Mouse (Mus musculus) embryonic fibroblast, embryonic 13.5 days (primary cell): ENCODE data around the gene Sat2. TPM values are rescaled to one million over a fixed set of nuclear protein-coding genes. Genes with fewer than 3 reads are reported as not detected.

Experiments
- H3K27ac ChIP-seq: 2 replicates; pipeline ENCODE4 v1.5.1; 2012; ENCODE audit warnings: low read length, control low read depth, inconsistent platforms; ENCODE audit not compliant: insufficient read depth
- H3K4me1 ChIP-seq: 2 replicates; pipeline ENCODE4 v1.6.1; 2011; ENCODE audit warnings: low read length; ENCODE audit not compliant: control insufficient read depth, insufficient read depth
- H3K4me3 ChIP-seq: 2 replicates; pipeline ENCODE4 v1.5.1; 2011; ENCODE audit warnings: mild to moderate bottlenecking, control low read depth, low read length; ENCODE audit not compliant: insufficient read depth
- CTCF ChIP-seq: IDR thresholded peaks from 2 replicates; pipeline ENCODE4 v1.5.1; 2011; ENCODE audit warnings: mild to moderate bottlenecking, control low read depth, low read length, moderate library complexity, borderline replicate concordance; ENCODE audit not compliant: insufficient read depth
- POLR2A ChIP-seq: IDR thresholded peaks from 2 replicates; pipeline ENCODE4 v1.6.1; 2011; ENCODE audit warnings: low read depth, mild to moderate bottlenecking, control low read depth, low read length, moderate library complexity
- polyA plus RNA-seq: library from polyadenylated mRNA; stranded (reverse); fragments of >200 nt; gene quantifications from 2 replicates; pipeline ENCODE4 v1.2.4, GENCODE M21; 2011; ENCODE audit warnings: low read depth; ENCODE audit not compliant: missing spikeins, insufficient read length

The Sat2 gene
- 11.7 and 13.6 TPM in 2 replicates for polyA plus RNA-seq

GRCm38 (mm10) chr11:69621571-69622268 lies at the start of gene Sat2:
Gene Sat2 (plus strand): TSS chr11:69622024.
- TF ChIP-seq CTCF (no peak), POLR2A (peak; percentile 55)
- Histone ChIP-seq H3K27ac (no peak within 1 kb of the TSS), H3K4me1 (peaks cover 2% of the 10 kb centered on the region; the same call in 1 of the 2 replicates)

GRCm38 (mm10) chr11:69575220-69575619 lies 46.6 kb upstream of the Sat2 start:
- TF ChIP-seq POLR2A (no peak), CTCF (no peak)
- peaks cover 8% of the 10 kb centered on the region; the same call in 1 of the 2 replicates for H3K4me1 ChIP-seq
- H3K27ac ChIP-seq, result no peak overlapping the region
- no peak overlapping the region for H3K4me3 ChIP-seq

More at GRCm38 (mm10) chr11:69621571-69622268, at the start of gene Sat2:
- H3K4me3 ChIP-seq, result peak within 1 kb of the TSS; percentile 58

GRCm38 (mm10) chr11:69576307-69576706 lies 45.5 kb upstream of the Sat2 start:
- peaks cover 8% of the 10 kb centered on the region; the same call in 1 of the 2 replicates for H3K4me1 ChIP-seq
- H3K4me3 ChIP-seq, result no peak overlapping the region
- H3K27ac ChIP-seq, result no peak overlapping the region
- no peak for TF ChIP-seq POLR2A
- no peak for TF ChIP-seq CTCF

GRCm38 (mm10) chr11:69578301-69578700 lies 43.5 kb upstream of the Sat2 start:
- H3K27ac ChIP-seq, result no peak overlapping the region
- H3K4me3 ChIP-seq, result peak overlapping the region; percentile 81
- peaks cover 18% of the 10 kb centered on the region for H3K4me1 ChIP-seq
- TF ChIP-seq CTCF (no peak), POLR2A (no peak)

GRCm38 (mm10) chr11:69579128-69580017 lies 42.5 kb upstream of the Sat2 start:
- H3K4me3 ChIP-seq, result peak overlapping the region; percentile 81
- TF ChIP-seq CTCF, result peak; percentile 68
- peak; percentile 73 for TF ChIP-seq POLR2A
- H3K4me1 ChIP-seq, result peaks cover 18% of the 10 kb centered on the region
- peak overlapping the region; percentile 88 for H3K27ac ChIP-seq

- H3K4me1 ChIP-seq, result peaks cover 18% of the 10 kb centered on the region
- TF ChIP-seq POLR2A (peak; percentile 92), CTCF (no peak)
- peak within 1 kb of the TSS; percentile 93 for H3K27ac ChIP-seq
- H3K4me3 ChIP-seq, result peak within 1 kb of the TSS; percentile 90
Measured at GRCm38 (mm10) chr11:69580091-69580514, 41.7 kb upstream of the Sat2 start, which contains the start of the genes Wrap53 and Trp53. Gene Wrap53 (minus strand): TSS chr11:69580255. Gene Trp53 (plus strand): TSS chr11:69580359.

GRCm38 (mm10) chr11:69580572-69581146 lies 41.2 kb upstream of the Sat2 start:
- peak; percentile 23 for TF ChIP-seq POLR2A
- no peak for TF ChIP-seq CTCF
- Histone ChIP-seq H3K27ac (peak overlapping the region; percentile 93), H3K4me1 (peaks cover 18% of the 10 kb centered on the region), H3K4me3 (peak overlapping the region; percentile 90)

- Histone ChIP-seq H3K4me3 (peak overlapping the region; percentile 90), H3K4me1 (peaks cover 18% of the 10 kb centered on the region), H3K27ac (peak overlapping the region; percentile 93)
- TF ChIP-seq CTCF, result no peak
- TF ChIP-seq POLR2A, result peak; percentile 60
Measured at GRCm38 (mm10) chr11:69581147-69581688, 40.6 kb upstream of the Sat2 start.

- peak overlapping the region; percentile 90 for H3K4me3 ChIP-seq
- TF ChIP-seq POLR2A (no peak), CTCF (no peak)
- H3K4me1 ChIP-seq, result peaks cover 18% of the 10 kb centered on the region
- peak overlapping the region; percentile 75 for H3K27ac ChIP-seq
Measured at GRCm38 (mm10) chr11:69581814-69582213, 40.0 kb upstream of the Sat2 start.
